Mouse (Mus musculus): ENCODE results near the gene Atp6v0d1. TPM values are rescaled to one million over a fixed set of nuclear protein-coding genes. Genes with fewer than 3 reads are reported as not detected.
A peak's percentile ranks its signal among the peaks of the same experiment; 100 is the strongest.

The Atp6v0d1 gene
- polyA plus RNA-seq, 1 experiment from 2014 or later = 140 TPM

GRCm38 (mm10) chr8:105601301-105601700 lies 35.5 kb upstream of the Atp6v0d1 start:
- no peak for TF ChIP-seq CTCF (IDR thresholded peaks at IDR 0.05; ENCODE audit: low read depth)
- Histone ChIP-seq H3K36me3 (ENCODE audit: control insufficient read depth, insufficient read depth) (no peaks in the 10 kb centered on the region), H3K9ac (ENCODE audit: low read depth, low read length) (no peak overlapping the region), H3K9me3 (ENCODE audit: control insufficient read depth) (no peaks in the 10 kb centered on the region), H3K27ac (ENCODE audit: low read depth, low read length) (no peak overlapping the region), H3K4me3 (ENCODE audit: low read depth, low read length) (no peak overlapping the region), H3K4me1 (replicated peaks; ENCODE audit: control insufficient read depth, insufficient read depth, low read length) (0 out of 2 replicates have a peak, but pooled peaks cover 3% of the 10 kb centered on the region), H3K27me3 (replicated peaks; ENCODE audit: control insufficient read depth, insufficient read depth, low read length) (no peaks in the 10 kb centered on the region), H3K4me2 (replicated peaks; ENCODE audit: low read depth) (no peak overlapping the region)
- no peak for ATAC-seq
- WGBS = 83% methylated on average over 5 of the region's 5 CpGs

DNA sequence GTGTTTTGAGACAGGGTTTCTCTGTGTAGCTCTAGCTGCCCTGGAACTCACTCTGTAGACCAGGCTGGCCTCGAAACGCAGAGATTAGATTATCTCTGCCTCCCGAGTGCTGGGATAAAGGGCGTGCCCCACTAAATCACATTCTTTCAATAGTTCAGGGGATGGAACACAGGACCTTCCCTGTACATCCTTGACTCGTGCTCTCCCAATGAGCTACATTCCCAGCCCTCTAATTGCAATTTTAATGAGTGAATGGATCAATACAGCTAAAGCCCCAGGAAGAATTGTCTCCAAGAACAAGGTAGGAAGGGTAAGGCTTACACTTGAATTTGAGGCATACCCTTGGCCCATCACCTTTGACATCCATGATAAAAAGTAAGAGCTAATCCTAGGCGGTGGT lies 32.9 kb upstream of the Atp6v0d1 start:
- no peak overlapping the region for H3K9ac ChIP-seq (ENCODE audit: low read depth, low read length)
- no peaks in the 10 kb centered on the region for H3K36me3 ChIP-seq (ENCODE audit: control insufficient read depth, insufficient read depth)
- no peaks in the 10 kb centered on the region for H3K9me3 ChIP-seq (ENCODE audit: control insufficient read depth)
- TF ChIP-seq CTCF (IDR thresholded peaks at IDR 0.05; ENCODE audit: low read depth) = no peak
- H3K4me2 ChIP-seq (replicated peaks; ENCODE audit: low read depth) = no peak overlapping the region
- no peak for ATAC-seq
- no peak overlapping the region for H3K4me3 ChIP-seq (ENCODE audit: low read depth, low read length)
- 56% methylated on average over 6 of the region's 6 CpGs for whole genome bisulfite sequencing
- no peak overlapping the region for H3K27ac ChIP-seq (ENCODE audit: low read depth, low read length)
- H3K27me3 ChIP-seq (replicated peaks; ENCODE audit: control insufficient read depth, insufficient read depth, low read length) = no peaks in the 10 kb centered on the region
- 0 out of 2 replicates have a peak, but pooled peaks cover 3% of the 10 kb centered on the region for H3K4me1 ChIP-seq (replicated peaks; ENCODE audit: control insufficient read depth, insufficient read depth, low read length)

DNA sequence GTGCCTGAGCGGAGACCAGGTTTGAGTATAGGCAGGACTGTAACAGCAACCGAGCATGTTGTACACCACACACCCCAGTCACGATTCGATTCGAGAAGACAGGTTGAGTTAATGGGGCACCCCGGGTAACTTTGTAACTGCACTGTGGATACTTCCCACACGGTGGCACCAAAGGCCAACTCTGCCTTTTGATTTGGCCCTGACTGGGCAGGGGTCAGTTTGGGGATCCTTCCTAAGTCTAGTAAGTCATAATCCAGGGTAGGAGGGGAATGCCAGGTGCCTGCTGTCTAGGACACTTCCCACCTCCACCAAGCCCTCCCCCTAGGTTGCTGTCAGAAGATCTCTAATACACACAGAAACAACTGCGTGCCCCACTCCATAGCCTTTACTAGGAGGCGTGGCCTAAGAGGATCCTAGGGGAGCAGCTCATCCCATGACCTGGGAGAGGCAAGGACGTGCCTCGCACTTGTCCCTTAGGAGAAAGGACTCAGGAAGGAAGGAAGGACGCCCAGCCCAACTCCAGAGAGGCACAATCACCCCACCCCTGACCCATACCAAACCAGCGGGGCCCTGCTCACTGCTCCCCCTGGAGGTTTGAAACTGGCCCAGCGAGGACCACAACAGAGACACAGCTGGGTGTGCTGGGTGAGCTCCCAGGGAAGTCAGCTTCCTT lies 30.7 kb upstream of the Atp6v0d1 start:
- ATAC-seq = peak; percentile 72
- peak overlapping the region; percentile 28 for H3K4me3 ChIP-seq (ENCODE audit: low read depth, low read length)
- no peaks in the 10 kb centered on the region for H3K36me3 ChIP-seq (ENCODE audit: control insufficient read depth, insufficient read depth)
- H3K27me3 ChIP-seq (replicated peaks; ENCODE audit: control insufficient read depth, insufficient read depth, low read length) = no peaks in the 10 kb centered on the region
- H3K4me2 ChIP-seq (replicated peaks; ENCODE audit: low read depth) = peak overlapping the region; percentile 72
- no peak overlapping the region for H3K9ac ChIP-seq (ENCODE audit: low read depth, low read length)
- 0 out of 2 replicates have a peak, but pooled peaks cover 3% of the 10 kb centered on the region for H3K4me1 ChIP-seq (replicated peaks; ENCODE audit: control insufficient read depth, insufficient read depth, low read length)
- H3K9me3 ChIP-seq (ENCODE audit: control insufficient read depth) = no peaks in the 10 kb centered on the region
- TF ChIP-seq CTCF (IDR thresholded peaks at IDR 0.05; ENCODE audit: low read depth) = peak; percentile 82
- 8% methylated on average over 14 of the region's 14 CpGs for WGBS
- no peak overlapping the region for H3K27ac ChIP-seq (ENCODE audit: low read depth, low read length)

GRCm38 (mm10) chr8:105594451-105595242 lies 28.8 kb upstream of the Atp6v0d1 start:
- Histone ChIP-seq H3K4me3 (ENCODE audit: low read depth, low read length) (no peak overlapping the region), H3K36me3 (ENCODE audit: control insufficient read depth, insufficient read depth) (no peaks in the 10 kb centered on the region), H3K4me1 (replicated peaks; ENCODE audit: control insufficient read depth, insufficient read depth, low read length) (0 out of 2 replicates have a peak, but pooled peaks cover 3% of the 10 kb centered on the region), H3K27me3 (replicated peaks; ENCODE audit: control insufficient read depth, insufficient read depth, low read length) (no peaks in the 10 kb centered on the region), H3K27ac (ENCODE audit: low read depth, low read length) (no peak overlapping the region), H3K9ac (ENCODE audit: low read depth, low read length) (no peak overlapping the region), H3K9me3 (ENCODE audit: control insufficient read depth) (no peaks in the 10 kb centered on the region), H3K4me2 (replicated peaks; ENCODE audit: low read depth) (peak overlapping the region; percentile 49)
- WGBS = 50% methylated on average over 18 of the region's 18 CpGs
- no peak for ATAC-seq
- TF ChIP-seq CTCF (IDR thresholded peaks at IDR 0.05; ENCODE audit: low read depth) = no peak

GRCm38 (mm10) chr8:105593859-105594258 lies 28.0 kb upstream of the Atp6v0d1 start:
- peak overlapping the region; percentile 49 for H3K4me2 ChIP-seq (replicated peaks; ENCODE audit: low read depth)
- H3K4me3 ChIP-seq (ENCODE audit: low read depth, low read length) = 0 out of 2 replicates have a peak overlapping the region, but pooled peaks have one; percentile 1
- 0 out of 2 replicates have a peak, but pooled peaks cover 3% of the 10 kb centered on the region for H3K4me1 ChIP-seq (replicated peaks; ENCODE audit: control insufficient read depth, insufficient read depth, low read length)
- no peaks in the 10 kb centered on the region for H3K9me3 ChIP-seq (ENCODE audit: control insufficient read depth)
- peak; percentile 37; the same call in 1 of the 2 replicates for ATAC-seq
- 15% methylated on average over 15 of the region's 15 CpGs for WGBS
- H3K27me3 ChIP-seq (replicated peaks; ENCODE audit: control insufficient read depth, insufficient read depth, low read length) = no peaks in the 10 kb centered on the region
- H3K36me3 ChIP-seq (ENCODE audit: control insufficient read depth, insufficient read depth) = no peaks in the 10 kb centered on the region
- H3K9ac ChIP-seq (ENCODE audit: low read depth, low read length) = no peak overlapping the region
- H3K27ac ChIP-seq (ENCODE audit: low read depth, low read length) = peak overlapping the region; percentile 50; the same call in 1 of the 2 replicates
- TF ChIP-seq CTCF (IDR thresholded peaks at IDR 0.05; ENCODE audit: low read depth) = no peak

DNA sequence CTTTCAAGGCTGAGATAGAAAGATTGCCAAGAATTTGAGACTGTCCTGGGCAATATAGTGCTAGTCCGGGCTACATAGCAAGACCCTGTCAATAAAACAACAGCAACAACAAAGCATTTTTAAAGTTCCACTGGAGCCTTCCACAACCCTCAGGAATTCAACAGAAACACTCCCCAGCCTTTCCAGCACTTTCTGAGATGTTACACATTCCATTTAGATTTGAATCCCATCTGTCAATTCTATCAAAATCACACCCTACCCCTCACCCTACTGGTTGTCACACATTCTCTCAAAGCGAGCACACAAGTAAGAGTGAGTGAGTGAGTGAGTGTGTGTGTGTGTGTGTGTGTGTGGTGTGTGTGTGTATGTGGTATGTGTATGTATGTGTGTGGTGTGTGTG lies 26.6 kb upstream of the Atp6v0d1 start:
- Histone ChIP-seq H3K4me1 (replicated peaks; ENCODE audit: control insufficient read depth, insufficient read depth, low read length) (0 out of 2 replicates have a peak, but pooled peaks cover 3% of the 10 kb centered on the region), H3K27ac (ENCODE audit: low read depth, low read length) (no peak overlapping the region), H3K36me3 (ENCODE audit: control insufficient read depth, insufficient read depth) (no peaks in the 10 kb centered on the region), H3K9me3 (ENCODE audit: control insufficient read depth) (no peaks in the 10 kb centered on the region), H3K4me2 (replicated peaks; ENCODE audit: low read depth) (no peak overlapping the region), H3K4me3 (ENCODE audit: low read depth, low read length) (no peak overlapping the region), H3K27me3 (replicated peaks; ENCODE audit: control insufficient read depth, insufficient read depth, low read length) (no peaks in the 10 kb centered on the region), H3K9ac (ENCODE audit: low read depth, low read length) (no peak overlapping the region)
- no peak for TF ChIP-seq CTCF (IDR thresholded peaks at IDR 0.05; ENCODE audit: low read depth)
- ATAC-seq = no peak
- 81% methylated on average over 2 of the region's 2 CpGs for WGBS

All from intestine, postnatal 0 days (tissue).